Mouse (Mus musculus) C2C12 (cell line): ENCODE measurements around the gene Pear1. TPM values are rescaled to one million over a fixed set of nuclear protein-coding genes. Genes with fewer than 3 reads are reported as not detected.
A peak's percentile ranks its signal among the peaks of the same experiment; 100 is the strongest.

Experiments
- H3K27me3 ChIP-seq: one replicate; pipeline ENCODE4 v1.6.1; 2011; ENCODE audit not compliant: control insufficient read depth, insufficient read depth, insufficient read length
- H3K36me3 ChIP-seq: one replicate; pipeline ENCODE4 v1.6.1; 2011; ENCODE audit not compliant: control insufficient read depth, insufficient read depth
- H3K4me3 ChIP-seq: one replicate; pipeline ENCODE4 v1.5.1; 2011; ENCODE audit warnings: mild to moderate bottlenecking, control low read depth; ENCODE audit not compliant: poor library complexity, insufficient read depth, severe bottlenecking
- H3K79me2 ChIP-seq: one replicate; pipeline ENCODE4 v1.6.1; 2011; ENCODE audit not compliant: control insufficient read depth, insufficient read depth
- H3K79me3 ChIP-seq: one replicate; pipeline ENCODE4 v1.6.1; 2011; ENCODE audit warnings: low read depth, control low read depth
- H3ac ChIP-seq: one replicate; pipeline ENCODE3; 2011; ENCODE audit warnings: low read depth; ENCODE audit not compliant: control insufficient read depth, insufficient read length
- CEBPB ChIP-seq: IDR thresholded peaks from one replicate; pipeline ENCODE4 v1.6.1; 2011; ENCODE audit warnings: low read depth, mild to moderate bottlenecking, control low read depth, moderate library complexity
- CTCF ChIP-seq: IDR thresholded peaks from one replicate; pipeline ENCODE4 v1.5.1; 2011; ENCODE audit not compliant: control insufficient read depth, insufficient read depth, insufficient read length
- FOSL1 ChIP-seq: IDR thresholded peaks from one replicate; pipeline ENCODE4 v1.8.0; 2011; ENCODE audit warnings: mild to moderate bottlenecking, low read length; ENCODE audit not compliant: poor library complexity, insufficient read depth, severe bottlenecking
- MAX ChIP-seq: IDR thresholded peaks from one replicate; pipeline ENCODE4 v1.6.1; 2011; ENCODE audit warnings: mild to moderate bottlenecking, control low read depth
- MYOD1 ChIP-seq: IDR thresholded peaks from one replicate; pipeline ENCODE4 v1.6.1; 2011; ENCODE audit warnings: low read depth; ENCODE audit not compliant: control insufficient read depth, insufficient read length
- MYOG ChIP-seq: IDR thresholded peaks from one replicate; pipeline ENCODE4 v1.6.1; 2011; ENCODE audit not compliant: control insufficient read depth, insufficient read length; ENCODE audit errors: extremely low read depth
- USF1 ChIP-seq: IDR thresholded peaks from one replicate; pipeline ENCODE4 v1.6.1; 2011; ENCODE audit warnings: low read depth, mild to moderate bottlenecking, control low read depth, moderate library complexity
- polyA plus RNA-seq: library from polyadenylated mRNA; unstranded; fragments of >200 nt; fragmentation: generic; extraction: Trizol; gene quantifications from one replicate; pipeline ENCODE4 v1.2.1, GENCODE M21; 2012; ENCODE audit warnings: missing spikeins

Gene Pear1
- polyA plus RNA-seq, 1 experiment = 1.7 TPM

- no peak overlapping the region for H3K4me3 ChIP-seq
- no peaks in the 10 kb centered on the region for H3K79me3 ChIP-seq
- H3K27me3 ChIP-seq = no peaks in the 10 kb centered on the region
- H3ac ChIP-seq = no peak overlapping the region
- no peaks in the 10 kb centered on the region for H3K36me3 ChIP-seq
- no peaks in the 10 kb centered on the region for H3K79me2 ChIP-seq
- TF ChIP-seq USF1 = no peak
- no peak for TF ChIP-seq MYOD1
- no peak for TF ChIP-seq MYOG
- no peak for TF ChIP-seq FOSL1
These were observed 60.9 kb downstream of the Pear1 start for GRCm38 (mm10) chr3:87763202-87763601.

- TF ChIP-seq FOSL1 = no peak
- no peak for TF ChIP-seq MYOD1
- no peak for TF ChIP-seq USF1
- TF ChIP-seq MAX = no peak
- TF ChIP-seq MYOG = no peak
- TF ChIP-seq CEBPB = no peak
- TF ChIP-seq CTCF = no peak
- H3K4me3 ChIP-seq = no peak overlapping the region
- no peaks in the 10 kb centered on the region for H3K79me2 ChIP-seq
- no peak overlapping the region for H3ac ChIP-seq
- no peaks in the 10 kb centered on the region for H3K36me3 ChIP-seq
- no peaks in the 10 kb centered on the region for H3K27me3 ChIP-seq
- no peaks in the 10 kb centered on the region for H3K79me3 ChIP-seq
These were observed 62.4 kb downstream of the Pear1 start for GRCm38 (mm10) chr3:87761408-87762375.

- TF ChIP-seq MYOD1 (no peak), CEBPB (no peak), FOSL1 (no peak), MAX (no peak), CTCF (no peak), MYOG (no peak), USF1 (no peak)
- Histone ChIP-seq H3K4me3 (no peak overlapping the region), H3K79me3 (no peaks in the 10 kb centered on the region), H3ac (no peak overlapping the region), H3K27me3 (peaks cover 5% of the 10 kb centered on the region), H3K79me2 (no peaks in the 10 kb centered on the region), H3K36me3 (no peaks in the 10 kb centered on the region)
These were observed 65.5 kb downstream of the Pear1 start for GRCm38 (mm10) chr3:87758641-87759040.

- no peak for TF ChIP-seq FOSL1
- TF ChIP-seq MYOD1 = no peak
- TF ChIP-seq CEBPB = no peak
- TF ChIP-seq MAX = no peak
- no peak for TF ChIP-seq USF1
- no peak for TF ChIP-seq CTCF
- no peak for TF ChIP-seq MYOG
- Histone ChIP-seq H3K79me2 (no peaks in the 10 kb centered on the region), H3ac (no peak overlapping the region), H3K27me3 (peaks cover 9% of the 10 kb centered on the region), H3K36me3 (no peaks in the 10 kb centered on the region), H3K4me3 (no peak overlapping the region), H3K79me3 (no peaks in the 10 kb centered on the region)
These were observed 67.6 kb downstream of the Pear1 start for GRCm38 (mm10) chr3:87756488-87756887.

- TF ChIP-seq CTCF (peak; percentile 94), MYOD1 (no peak)
- Histone ChIP-seq H3K27me3 (peaks cover 9% of the 10 kb centered on the region), H3K36me3 (no peaks in the 10 kb centered on the region), H3K79me3 (no peaks in the 10 kb centered on the region), H3ac (no peak overlapping the region), H3K4me3 (no peak overlapping the region), H3K79me2 (no peaks in the 10 kb centered on the region)
These were observed 68.1 kb downstream of the Pear1 start for GRCm38 (mm10) chr3:87755964-87756363.

- Histone ChIP-seq H3K79me3 (no peaks in the 10 kb centered on the region), H3ac (no peak overlapping the region), H3K27me3 (peaks cover 9% of the 10 kb centered on the region), H3K36me3 (no peaks in the 10 kb centered on the region), H3K4me3 (no peak overlapping the region), H3K79me2 (no peaks in the 10 kb centered on the region)
- no peak for TF ChIP-seq MAX
- TF ChIP-seq MYOD1 = no peak
- no peak for TF ChIP-seq FOSL1
- TF ChIP-seq MYOG = no peak
- no peak for TF ChIP-seq CTCF
- TF ChIP-seq CEBPB = no peak
- no peak for TF ChIP-seq USF1
These were observed 70.3 kb downstream of the Pear1 start for GRCm38 (mm10) chr3:87753829-87754228.
